Mouse (Mus musculus): ENCODE data around the gene Coq8b.

The Coq8b gene

DNA sequence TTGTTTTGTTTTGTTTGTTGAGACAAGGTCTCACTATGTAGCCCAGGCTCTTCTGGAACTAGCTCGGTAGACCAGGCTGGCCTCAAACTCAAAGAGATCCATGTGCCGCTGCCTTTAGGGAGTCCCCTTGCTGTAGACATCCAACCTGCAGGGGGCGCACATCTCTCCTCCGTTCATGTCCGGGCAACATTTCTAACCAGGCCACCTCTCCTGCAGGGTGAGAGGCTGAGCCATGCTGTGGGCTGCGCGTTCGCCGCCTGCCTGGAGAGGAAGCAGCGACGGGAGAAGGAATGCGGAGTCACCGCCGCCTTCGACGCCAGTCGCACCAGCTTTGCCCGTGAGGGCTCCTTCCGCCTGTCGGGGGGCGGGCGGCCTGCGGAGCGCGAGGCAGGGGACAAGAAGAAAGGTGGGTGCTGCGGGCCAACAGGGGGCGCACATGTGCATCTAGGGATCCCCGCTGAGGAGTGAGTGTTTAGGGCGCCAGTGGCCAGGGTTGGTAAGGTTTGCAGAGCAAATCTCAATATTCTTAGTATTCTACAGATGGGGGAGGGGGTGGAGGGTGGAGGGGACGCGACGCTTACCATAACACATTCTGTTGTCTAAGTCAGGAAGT, 41.0 kb downstream of the Coq8b start:
- DNase-seq (ENCODE audit: low spot score): no peak

DNA sequence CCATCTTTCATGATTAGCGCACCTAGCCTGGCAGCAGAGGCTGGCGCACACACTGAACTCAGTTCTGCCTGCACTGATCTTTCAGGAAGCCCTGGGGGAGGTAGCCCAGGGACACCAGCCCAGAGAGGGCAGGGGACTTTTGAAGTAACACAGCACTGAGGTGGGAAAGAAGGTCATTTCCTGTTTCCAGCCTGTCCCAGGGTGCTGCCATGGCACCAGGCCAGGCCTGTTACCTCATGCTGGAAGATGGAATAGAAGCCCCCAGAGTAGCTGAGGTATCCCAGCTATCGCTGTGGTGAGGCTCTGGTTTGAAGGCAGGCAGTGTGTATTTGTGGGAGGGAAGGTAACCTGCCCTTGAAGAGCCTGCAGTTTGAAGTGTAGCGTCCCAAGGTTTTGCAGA, 42.1 kb downstream of the Coq8b start:
- DNase-seq (ENCODE audit: low spot score): no peak

DNA sequence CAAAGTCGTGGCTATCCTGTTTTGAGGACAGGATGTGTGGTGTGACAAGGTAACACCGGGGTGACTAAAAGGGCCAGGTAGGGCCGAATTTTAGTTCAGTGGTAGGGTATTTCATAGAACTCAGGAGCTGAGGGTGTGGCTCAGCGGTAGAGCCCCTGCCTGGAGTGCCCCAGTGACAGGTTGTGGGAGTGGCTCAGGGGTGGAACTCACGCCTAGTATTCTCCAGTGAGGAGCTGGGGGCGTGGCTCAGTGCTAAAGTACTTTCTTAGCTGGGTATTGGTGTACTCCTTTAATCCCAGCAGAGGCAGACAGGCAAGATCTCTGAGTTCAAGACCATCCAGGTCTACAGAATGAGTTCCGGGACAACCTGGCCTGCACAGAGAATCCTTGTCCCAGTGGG, 43.2 kb downstream of the Coq8b start:
- DNase-seq (ENCODE audit: low spot score): no peak

DNA sequence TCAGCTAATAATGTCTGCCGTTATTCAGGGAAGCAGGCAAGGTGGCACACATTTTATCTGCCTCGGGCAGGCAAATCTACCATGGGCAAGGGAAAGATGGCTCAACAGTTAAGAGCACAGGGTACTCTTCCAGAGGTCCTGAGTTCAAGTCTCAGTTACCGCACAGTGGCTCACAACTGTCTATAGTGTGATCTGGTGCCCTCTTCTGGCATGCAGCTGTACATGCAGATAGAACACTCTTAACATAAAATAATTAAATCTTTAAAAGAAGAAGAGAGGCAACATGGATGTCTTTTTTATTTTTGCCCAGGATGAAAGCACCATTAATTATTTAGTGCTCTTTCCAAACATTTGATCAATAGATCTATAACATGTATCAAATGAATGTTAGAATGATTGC, 44.4 kb downstream of the Coq8b start:
- DNase-seq (ENCODE audit: low spot score): peak; percentile 32

DNA sequence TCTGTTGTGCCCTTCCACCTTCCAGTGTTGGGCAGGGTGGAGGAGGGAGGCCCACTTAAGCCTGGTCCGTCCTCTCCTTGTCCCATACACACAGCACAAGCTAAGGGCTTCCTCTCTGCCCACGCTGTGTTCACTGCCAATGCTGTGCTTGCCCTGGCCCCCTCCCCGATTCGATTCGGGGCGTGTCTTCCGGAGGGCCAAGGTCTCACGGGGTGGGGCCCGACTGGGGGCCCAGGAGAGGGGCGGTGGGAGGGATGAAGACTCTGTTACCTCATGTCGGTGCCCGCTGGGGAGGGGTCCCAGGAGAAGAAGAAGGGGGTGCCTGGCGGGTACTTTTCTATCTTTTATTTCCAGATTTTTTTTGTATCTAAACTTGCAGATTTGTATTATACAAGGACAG, 48.9 kb downstream of the Coq8b start:
- no peak for DNase-seq (ENCODE audit: low spot score)

DNA sequence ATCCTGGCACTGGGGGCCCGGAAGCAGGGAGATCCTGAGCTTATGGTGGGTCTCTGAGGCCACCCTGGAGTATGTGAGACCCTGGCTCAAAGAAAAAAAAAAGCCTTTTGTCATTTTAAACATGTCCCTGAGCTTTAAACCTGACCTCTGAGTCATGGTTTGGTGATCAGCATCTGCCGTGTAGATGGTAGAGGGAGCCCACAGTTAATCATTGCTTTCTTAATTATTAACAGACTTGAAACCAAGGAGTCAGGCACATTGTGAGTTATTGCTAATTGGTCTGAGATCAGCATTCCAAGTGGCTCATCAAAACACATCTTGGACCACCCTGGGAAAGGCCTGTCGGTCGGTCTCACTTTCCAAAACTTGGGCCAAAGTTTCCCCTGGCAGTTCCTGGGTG, 49.4 kb downstream of the Coq8b start:
- no peak for DNase-seq (ENCODE audit: low spot score)

DNA sequence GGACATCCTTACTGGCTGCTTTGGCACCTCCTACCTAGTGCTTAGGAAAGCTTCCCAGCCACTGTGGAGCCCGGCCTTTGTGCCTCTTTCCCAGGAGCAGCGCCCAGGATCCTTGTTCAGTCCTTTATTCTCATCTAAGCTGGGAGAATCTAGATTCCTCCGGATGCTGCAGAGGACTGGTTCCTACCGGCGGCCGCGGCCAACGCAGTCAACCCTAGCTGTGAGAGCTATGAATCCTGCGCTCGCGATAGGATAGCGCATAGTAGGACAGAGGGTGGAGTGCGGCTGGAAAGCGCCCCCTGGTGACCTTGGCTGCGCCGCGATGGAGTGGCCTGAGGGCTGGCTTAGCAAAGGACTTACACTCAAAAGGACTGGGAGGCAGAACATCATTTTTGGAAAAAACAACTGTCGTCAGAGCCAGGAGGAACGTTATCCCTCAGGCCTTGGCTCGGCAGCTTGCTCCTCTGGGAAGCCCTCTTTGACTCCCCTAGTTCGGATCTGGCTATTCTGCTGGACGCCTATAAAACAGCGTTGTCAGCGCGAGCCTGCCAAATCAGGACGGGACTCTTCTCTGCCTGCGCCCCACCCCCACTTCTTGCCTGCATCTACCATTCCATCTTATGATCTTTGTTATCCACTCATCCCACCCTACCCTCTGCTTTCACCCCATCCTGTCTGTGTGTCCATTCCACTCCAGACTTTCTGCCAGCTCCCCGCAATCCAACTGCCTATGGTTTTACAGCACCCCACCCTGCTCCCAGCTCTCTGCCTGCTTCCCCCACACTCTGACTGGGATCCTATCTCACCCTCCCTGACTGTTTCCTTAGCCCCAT, 52.3 kb downstream of the Coq8b start:
- peak; percentile 67 for DNase-seq (ENCODE audit: low spot score)

DNA sequence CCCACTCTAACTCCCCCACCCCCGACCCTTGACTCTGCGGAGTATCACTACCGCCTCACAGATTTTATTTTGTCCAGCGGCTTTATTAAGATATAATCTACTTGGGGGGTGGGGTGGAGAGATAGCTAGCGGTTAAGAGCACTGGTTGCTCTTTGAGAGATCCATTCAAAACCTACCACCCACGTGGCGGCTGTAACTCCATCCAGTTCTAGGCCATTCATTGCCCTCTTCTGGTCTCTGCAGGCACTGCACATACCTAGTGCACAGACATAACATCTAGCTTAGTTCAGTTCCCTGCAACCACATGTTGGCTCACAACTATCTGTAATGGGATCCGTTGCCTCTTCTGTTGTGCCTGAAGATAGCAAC, 52.9 kb downstream of the Coq8b start:
- peak; percentile 69 for DNase-seq (ENCODE audit: low spot score)

DNA sequence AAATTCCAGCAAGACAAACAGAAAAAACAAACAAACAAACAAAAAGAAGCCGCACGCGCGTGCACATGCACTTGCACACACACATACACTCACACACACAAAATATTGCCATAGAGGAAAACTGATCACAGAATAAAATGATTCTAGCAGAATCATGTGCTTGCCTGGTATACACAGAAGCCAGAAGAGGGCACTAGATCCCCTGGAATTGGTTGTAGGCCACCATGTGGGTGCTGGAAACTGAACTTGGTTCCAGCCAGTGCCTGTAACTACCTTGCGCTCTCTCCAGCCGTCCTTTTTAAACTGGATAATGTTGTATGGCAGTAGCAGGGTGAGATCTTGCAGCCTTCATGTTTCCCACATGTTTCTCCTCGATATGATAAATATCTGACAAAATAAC, 55.9 kb downstream of the Coq8b start:
- no peak for DNase-seq (ENCODE audit: low spot score)

DNA sequence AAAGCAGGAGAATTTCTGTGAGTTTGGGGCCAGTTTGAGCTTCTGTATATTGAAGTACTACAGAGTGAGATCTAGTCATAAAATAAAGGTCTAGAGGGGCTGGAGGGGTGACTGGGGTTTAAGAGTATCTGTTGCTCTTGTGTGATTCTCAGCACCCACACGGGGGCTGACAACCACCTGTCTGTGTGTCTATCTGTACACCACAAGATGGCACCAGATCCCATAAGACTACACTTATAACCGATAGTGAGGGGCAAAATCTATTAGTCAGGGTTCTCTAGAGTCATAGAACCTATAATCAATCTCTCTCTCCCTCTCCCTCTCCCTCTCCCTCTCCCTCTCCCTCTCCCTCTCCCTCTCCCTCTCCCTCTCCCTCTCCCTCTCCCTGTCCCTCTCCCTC, 57.7 kb downstream of the Coq8b start:
- no peak for DNase-seq (ENCODE audit: low spot score)

DNA sequence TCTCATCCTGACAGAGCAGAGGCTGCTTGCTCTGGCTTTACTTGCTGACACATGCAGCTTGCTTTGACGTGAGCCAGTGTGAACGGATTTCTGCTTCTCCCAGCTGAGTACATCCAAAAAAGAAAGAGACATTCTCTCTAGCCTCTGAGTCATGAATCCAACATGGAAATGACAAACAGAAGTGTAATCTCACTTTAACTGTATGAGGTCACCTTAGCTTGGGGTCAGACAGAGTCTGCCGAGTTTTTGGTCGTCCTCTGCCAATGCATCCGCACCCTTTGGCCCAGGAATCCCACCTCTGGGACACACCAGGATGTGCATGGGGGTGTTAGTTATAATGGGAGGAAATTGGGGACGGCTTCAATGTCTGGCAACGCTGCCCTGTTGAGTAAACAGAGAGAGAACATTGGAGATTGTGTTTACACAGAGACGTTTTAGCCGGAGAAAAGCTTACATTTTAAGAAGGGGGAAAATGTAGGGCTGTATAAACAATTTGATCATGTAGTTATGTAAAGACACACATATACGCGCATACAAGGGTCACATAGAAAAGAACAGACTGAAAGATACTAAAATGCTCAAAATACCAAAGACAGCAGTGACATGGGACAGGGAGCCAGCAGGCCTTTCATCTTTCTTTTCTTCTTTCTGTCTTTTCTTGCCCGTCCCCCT, 59.1 kb downstream of the Coq8b start:
- DNase-seq (ENCODE audit: low spot score): no peak

DNA sequence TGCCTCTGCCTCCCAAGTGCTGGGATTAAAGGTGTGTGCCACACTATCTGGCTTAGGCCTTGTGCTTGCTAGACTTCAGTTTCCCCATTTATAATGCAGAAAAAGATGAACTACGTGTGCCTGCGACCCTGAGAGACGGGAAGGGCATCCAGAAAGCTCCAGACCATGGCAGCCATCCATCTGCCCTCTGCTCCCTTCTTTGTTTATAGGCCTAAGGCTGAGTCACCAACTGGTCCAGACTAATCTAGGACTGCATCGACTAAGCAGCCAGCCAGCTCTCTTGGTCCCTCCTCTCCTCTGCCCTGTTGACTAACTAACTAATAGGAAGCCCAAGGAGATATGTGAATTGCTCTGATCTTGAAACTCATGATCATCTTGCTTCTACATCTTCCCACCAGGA, 63.1 kb downstream of the Coq8b start:
- peak; percentile 34 for DNase-seq (ENCODE audit: low spot score)

DNA sequence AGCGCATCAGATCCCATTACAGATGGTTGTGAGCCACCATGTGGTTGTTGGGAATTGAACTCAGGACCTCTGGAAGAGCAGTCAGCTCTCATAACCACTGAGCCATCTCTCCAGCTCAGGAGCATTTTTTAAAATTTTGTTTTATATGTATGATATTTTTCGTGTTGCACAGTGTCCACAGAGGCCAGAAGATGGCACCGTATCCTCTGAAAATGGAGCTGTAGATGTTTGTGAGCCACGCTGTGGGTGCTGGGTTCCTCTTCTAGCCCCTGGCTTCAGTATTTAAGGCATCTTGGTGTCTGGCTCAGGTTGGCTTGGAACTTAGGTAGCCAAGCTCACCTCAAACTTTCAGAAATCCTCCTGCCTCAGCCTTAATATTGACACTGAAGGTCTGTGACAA, 63.7 kb downstream of the Coq8b start:
- no peak for DNase-seq (ENCODE audit: low spot score)

DNA sequence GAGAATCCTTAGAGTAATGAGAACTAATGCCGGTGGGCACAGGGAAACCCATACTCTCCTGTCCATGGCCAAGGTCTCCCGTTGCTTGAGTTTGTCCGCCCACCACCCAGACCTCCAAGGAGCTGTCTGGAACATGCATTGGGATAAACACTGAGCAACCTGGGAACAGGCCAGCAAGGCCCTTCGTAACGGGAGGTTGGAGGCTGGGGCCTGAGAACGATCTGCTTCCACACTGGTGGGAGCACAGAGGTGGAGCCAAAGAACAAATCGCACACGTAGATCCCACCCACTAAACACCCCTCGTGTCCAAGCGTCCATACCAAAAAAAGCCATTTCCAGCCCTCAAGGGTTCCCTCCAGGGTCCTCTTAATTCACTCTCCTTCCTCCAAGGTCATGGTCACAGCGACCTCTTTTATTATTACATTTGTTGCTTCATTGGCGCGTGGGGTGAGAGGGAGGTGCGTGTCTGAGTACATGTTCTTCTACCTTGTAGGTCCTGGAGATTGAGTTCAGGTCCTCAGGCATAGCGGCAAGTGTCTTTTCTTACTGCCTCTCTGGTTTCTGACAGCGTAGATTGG, 65.3 kb downstream of the Coq8b start:
- DNase-seq (ENCODE audit: low spot score): no peak

DNA sequence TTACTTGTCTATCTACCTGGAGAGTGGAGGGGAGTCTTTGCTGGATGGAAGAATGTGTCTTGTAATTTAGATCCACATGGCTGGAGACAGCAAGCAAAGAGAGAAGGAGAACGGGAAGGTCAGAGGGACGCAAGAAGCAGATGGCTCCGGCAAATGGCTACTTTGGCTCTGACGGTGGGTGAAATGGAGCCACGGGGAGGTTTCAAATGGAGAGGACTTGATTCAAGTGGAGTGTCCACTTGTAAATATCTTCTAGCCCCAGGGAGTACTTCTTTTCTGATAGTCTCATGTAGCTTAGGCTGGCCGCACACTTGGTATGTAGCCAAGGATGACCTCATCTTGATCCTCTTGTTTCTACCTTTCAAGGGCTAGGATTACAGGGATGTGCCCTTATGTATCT, 66.0 kb downstream of the Coq8b start:
- DNase-seq (ENCODE audit: low spot score): peak; percentile 53

DNA sequence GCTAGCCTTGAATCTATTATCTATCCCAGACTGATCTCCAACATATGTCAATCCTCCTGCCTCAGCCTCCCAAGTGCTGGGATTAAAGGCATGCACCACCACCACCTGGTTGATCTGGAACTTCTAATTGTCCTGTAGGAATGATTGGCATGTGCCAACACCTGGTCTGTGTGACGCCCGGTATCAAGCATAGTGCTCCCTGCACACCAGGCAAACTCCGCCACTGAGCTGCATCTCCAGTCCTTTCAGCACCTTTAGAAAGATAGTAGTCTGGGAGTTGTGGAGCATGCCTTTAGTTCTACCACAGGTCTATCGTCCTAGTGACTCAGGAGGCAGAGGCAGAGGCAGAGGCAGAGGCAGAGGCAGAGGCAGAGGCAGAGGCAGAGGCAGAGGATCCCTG, 67.5 kb downstream of the Coq8b start:
- DNase-seq (ENCODE audit: low spot score): no peak

DNA sequence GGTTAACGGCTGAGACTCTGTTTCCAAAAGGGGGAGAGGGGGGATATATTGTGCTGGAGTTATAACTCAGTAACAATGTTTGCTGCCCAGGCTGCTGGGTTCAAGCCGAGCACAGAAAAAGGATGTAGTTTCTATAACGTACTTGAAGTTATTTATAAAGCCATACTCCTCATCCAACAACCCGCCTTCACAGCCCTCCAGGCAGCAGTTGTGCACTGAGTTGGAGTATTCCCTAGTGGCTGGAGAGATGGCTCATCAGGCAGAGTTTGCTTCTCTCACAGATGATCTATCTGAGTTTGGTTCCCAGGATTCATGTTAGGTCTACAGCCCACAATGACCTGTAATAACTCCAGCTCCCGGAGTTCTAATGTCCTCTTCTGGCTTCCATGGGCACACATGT, 68.0 kb downstream of the Coq8b start:
- DNase-seq (ENCODE audit: low spot score): no peak

DNA sequence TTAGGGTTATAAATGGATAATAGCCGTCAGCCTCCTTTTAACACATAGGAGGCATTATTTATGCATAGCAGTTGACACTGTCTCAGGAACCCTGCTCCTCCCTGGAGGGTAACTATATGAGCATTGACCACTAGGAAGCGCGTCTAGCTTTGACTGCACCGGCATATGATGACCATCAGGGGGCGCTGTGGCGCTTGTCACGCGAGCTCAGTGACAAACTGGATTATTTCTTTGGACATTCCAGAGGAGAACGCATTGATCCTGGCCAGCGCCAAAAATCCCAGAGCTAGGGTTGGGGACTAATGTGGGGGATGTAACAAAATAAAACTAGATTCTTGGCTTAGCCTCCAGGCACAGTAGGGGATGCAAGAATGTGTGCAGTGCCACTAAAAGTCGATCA, 69.3 kb downstream of the Coq8b start:
- DNase-seq (ENCODE audit: low spot score): peak; percentile 87

DNA sequence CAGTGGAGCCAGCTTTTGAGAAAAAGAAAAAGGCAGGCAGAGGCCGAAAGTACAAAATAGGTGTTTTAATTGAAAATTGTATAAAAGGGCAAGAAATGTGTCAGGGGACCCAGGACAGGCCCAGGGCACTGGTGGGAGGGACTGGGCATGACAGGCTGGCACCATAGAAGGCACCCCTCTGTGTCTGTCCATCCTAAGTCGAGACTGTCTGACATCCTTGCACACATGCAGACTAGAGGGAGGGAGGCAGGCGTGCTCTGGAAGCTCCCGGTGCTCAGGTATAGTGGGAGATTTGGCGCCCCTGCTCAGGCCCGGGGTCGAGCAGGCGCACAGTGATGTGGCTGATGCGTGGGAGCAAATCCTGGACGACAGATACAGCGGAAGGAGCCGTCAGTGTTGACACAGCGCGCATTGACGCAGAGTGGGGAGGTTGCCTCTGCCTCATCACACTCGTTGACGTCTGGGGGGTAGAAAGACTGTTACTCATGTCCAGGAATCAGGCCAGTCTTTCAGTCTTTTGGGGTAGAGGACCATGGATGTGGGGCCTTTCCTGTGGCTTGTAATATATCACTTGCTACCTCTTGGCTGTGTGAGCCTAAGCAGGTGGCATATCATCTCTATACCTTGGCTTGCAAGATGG, 72.4 kb downstream of the Coq8b start:
- no peak for DNase-seq (ENCODE audit: low spot score)

DNA sequence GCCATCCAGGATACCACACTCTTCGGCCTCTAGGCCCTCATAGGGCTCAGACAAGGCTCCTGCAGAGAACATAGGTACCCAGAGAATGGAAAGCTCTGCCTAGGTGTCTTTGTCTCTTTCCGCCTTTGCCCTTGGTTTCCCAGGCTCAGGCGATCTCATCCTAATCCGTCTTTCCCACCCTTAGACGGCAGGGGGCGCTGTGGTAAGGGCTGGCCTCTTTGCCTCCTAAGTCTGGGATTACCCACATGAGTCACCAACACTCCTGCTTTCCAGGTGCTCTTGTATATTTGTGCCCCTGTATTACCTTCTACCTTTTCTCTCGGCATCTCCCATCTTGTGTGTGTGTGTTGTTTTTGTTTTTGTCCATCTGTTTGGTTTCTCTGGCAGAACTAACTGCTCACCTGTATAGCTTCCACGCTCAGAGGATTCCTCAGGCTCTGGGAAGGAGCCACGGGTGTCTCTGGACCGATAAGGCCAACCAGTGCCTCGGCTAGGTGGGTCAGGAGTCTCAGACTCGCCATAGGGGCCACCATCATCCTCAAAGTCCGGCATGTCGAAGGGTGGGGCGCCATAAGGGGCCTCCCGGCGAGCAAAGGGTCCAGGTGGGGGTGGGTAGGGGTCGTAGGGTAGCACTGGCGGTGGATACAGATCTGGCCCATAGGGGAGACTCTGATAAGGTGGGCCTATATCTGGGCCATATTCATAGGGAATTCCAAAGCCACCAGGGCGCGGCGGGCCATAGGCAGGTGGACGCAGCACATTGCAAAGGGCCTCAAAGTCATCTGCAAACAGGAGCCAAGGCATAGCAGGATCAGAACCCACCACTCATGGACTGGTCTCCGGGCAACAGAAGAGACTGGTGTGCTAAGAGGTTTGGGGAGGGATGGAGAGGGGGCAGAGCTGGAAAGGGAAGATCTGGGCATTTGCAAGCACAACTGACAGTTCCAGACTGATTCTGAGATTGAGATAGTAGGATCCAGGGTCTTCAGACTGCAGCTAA, 73.6 kb downstream of the Coq8b start:
- DNase-seq (ENCODE audit: low spot score): peak; percentile 48

DNA sequence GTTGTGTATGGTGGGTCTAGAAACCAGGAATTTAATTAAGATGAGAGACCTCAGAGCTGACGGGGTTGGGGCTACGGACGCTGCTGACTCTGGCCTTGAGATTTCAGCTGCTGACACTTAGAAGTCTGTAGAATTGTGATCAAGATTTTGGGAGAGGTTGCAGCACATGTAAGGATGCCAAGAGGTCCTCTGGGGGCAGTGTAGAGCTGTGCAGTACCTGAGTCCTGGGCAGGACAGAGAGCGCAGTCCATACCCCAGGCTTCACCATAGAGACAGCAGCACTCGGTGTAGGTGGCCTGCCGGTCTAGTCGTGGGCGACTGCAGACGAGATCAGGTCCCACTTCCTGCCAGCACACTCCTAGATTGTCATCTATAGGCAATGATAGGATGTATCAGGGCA, 74.7 kb downstream of the Coq8b start:
- DNase-seq (ENCODE audit: low spot score): no peak

Data from MN1 (cell line).